Mouse (Mus musculus): ENCODE measurements around the gene Btn2a2.
A peak's percentile ranks its signal among the peaks of the same experiment; 100 is the strongest.

Btn2a2 gene

DNA sequence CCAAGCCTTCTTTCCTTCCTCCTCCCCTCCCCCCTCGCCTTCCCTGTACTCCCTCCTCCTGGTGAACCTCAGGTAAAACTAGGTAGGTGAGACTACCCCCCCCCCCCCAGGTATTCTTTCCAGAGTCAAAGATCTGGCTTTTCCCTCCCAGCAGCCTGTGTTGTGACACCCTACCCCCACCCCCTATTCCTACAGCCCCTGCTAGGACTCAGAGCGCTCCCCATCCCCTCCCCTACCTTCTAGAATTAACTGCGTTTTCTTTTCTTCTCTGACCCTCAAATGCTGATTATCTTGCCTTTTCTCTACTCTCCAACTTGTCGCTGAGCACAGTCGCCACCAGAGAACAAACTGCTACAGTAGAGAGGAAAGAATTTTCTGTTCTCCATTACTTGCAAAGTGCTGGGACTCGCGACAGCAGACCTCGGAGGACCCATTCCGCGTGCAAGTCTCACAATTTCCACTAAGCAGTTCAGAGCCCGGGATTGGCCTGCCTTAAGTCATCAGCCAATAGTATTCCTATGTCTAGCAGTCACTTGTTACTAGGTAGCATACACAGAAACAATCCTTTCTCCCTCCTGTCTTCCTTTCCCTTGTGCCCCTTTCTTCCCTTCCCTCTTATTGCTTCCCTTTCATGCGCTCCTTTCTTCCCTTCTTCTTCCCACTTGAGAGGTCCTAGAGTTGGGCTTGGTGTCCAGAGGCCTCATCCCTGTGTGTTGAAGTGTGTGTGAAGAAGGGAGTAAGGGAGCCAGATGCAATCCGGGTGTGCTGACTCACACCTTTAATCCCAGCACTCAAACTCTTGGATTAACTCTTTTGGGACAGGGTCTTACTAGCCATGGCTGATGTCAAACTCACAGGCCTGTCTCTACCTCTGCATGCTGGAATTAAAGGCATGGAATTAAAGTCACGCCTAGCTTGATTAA, at the start of gene Btn2a2:
TSS of gene Btn2a2 (minus strand) at position 458 of the 923 bp plus-strand sequence.
- peak; percentile 75 for DNase-seq (ENCODE audit: low read depth)

DNA sequence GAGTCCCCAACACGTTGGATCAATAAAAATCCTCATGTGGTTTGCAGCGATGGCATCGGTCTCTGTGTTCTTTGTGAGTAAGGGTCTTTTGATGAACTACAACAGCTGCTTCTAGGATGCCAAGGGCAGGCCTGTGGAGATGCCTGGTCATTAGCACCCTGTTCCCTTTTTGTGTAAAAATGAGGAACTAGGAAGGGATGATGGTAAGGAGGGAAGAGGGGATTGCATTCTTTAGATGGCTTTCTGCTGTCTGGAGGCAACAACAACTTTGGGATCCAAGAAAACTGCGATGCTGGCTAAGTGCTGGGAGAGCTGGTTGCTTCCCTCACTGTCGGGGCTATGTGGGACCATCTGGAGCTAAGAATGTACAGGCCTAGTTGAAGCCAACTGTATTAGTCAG, 49.6 kb upstream of the Btn2a2 start:
- no peak for DNase-seq (ENCODE audit: low read depth)

GRCm38 (mm10) chr13:23537006-23537710, 48.5 kb upstream of the Btn2a2 start:
- DNase-seq (ENCODE audit: low read depth): no peak

DNA sequence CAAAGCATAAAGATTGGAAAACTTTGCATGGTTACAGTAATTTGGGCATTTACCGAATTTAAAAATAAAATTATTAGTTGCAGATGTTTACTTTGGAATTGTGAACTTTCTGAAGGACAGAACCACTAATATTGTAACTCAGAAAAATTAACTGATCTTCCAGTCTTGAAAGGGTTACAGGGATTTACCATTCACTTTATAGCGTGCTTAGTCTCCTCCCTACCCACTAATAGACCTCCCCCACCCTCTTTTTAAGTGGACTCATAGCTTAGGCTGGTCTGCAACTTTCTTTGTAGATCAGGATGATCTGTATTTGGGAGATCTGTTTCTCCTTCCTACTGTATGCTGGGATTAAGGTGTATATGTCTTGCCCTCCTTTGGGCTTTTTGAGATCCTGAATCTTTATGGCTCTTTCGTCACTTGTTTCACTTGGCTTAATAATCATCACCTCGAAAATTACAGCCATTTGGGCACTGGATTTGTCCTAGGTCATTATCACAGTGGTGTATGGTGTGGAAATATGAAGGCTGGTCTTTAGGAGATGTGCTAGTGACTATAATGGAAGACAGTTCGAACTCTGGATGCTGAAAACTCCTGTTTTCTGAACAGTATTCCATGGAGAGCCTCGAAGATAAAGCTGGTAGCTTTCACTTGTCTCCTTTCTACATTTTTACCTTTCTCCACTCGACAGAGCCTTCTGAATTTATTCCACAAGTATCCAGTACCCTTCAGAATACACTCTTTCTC, 47.6 kb upstream of the Btn2a2 start:
- DNase-seq (ENCODE audit: low read depth): no peak

DNA sequence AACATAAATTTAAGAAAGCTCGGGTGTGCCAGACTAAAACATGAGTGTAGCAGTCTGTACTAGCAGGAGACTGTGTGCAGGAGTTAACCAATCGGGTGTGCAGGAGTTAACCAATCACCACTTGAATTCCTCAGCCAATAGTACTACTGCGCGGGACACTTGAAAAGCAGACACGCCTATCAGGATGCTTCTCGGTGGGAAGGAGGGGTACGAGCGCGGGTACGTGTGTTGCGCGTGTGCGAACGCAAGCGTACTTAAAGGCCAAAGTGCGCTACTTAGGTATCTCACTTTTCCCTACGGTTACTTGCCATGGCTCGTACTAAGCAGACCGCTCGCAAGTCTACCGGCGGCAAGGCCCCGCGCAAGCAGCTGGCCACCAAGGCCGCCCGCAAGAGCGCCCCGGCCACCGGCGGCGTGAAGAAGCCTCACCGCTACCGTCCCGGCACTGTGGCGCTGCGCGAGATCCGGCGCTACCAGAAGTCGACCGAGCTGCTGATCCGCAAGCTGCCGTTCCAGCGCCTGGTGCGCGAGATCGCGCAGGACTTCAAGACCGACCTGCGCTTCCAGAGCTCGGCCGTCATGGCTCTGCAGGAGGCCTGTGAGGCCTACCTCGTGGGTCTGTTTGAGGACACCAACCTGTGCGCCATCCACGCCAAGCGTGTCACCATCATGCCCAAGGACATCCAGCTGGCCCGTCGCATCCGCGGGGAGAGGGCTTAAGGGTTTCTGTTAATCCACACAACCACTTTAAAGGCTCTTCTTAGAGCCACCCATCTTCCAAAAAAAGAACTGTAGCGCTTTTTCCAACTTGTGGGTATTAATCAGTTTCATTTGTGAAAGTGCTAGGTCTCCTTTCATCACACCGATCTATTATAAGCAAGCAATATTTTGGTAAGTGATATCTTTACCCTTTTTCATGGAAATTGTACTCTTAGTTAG, 46.7 kb upstream of the Btn2a2 start, which contains the start of gene Hist1h3g:
TSS of gene Hist1h3g (plus strand) at position 286 of the 939 bp plus-strand sequence.
- peak; percentile 96 for DNase-seq (ENCODE audit: low read depth)

GRCm38 (mm10) chr13:23534368-23535131, 45.9 kb upstream of the Btn2a2 start:
- no peak for DNase-seq (ENCODE audit: low read depth)

DNA sequence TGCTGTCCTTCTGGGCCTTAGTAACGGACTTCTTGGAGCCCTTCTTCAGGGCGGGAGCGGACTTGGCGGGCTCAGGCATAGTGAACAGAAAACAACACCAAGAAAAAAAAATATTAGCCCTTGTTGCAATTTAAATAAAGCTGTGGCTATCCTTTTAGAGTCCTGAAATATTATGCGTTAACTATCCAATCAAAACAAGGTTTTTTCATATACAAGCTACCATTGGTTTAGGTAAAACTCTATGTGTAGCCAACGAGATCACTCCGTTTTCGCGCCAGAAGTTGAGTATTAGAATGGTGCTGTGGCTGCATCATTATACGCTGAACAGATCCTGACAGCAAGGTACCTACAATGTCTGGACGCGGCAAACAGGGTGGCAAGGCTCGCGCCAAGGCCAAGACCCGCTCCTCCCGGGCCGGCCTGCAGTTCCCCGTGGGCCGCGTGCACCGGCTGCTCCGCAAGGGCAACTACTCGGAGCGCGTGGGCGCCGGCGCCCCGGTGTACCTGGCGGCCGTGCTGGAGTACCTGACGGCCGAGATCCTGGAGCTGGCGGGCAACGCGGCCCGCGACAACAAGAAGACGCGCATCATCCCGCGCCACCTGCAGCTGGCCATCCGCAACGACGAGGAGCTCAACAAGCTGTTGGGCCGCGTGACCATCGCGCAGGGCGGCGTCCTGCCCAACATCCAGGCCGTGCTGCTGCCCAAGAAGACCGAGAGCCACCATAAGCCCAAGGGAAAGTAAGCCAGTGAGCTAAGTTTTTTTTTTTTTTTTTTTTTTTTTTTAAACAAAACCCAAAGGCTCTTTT, 45.1 kb upstream of the Btn2a2 start, which contains the start of gene Hist1h2af:
TSS of gene Hist1h2af (plus strand) at position 347 of the 808 bp plus-strand sequence.
- DNase-seq (ENCODE audit: low read depth): peak; percentile 88

GRCm38 (mm10) chr13:23532262-23533075, 43.8 kb upstream of the Btn2a2 start:
- peak; percentile 49 for DNase-seq (ENCODE audit: low read depth)

DNA sequence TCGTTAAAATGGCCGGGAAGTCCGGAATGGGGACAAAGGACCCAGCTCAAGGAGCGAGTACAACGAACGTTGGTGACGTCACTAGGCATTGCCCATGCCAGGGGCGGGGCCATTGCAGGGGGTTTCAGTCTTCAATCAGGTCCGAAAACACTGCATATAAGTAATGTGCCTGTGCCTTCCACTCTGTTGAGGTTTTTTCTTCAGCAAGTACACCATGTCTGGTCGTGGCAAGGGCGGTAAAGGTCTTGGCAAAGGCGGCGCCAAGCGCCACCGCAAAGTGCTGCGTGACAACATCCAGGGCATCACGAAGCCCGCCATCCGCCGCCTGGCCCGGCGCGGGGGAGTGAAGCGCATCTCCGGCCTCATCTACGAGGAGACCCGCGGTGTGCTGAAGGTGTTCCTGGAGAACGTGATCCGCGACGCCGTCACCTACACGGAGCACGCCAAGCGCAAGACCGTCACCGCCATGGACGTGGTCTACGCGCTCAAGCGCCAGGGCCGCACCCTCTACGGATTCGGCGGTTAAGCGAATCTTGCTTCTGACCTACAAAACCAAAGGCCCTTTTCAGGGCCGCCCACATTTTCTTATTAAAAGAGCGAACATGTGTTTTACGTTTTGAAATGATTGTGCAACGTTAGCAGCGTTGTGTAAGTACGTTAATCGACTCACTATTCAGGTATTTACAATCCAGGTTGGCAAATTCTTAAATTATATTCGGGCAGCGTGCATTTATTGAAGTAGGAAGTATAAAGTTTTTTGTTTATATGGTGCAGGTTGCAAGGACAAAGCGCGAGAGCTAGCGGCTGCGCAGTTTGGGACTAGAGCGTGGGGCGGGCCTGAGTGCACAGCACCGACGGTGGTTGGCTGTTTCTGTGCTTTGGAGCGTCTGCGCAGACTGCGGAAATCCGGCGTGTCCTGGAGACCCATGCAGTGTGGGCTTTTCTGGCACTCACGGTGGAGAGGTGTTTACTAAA, 42.5 kb upstream of the Btn2a2 start, which contains the start of gene Hist1h4h:
TSS of gene Hist1h4h (plus strand) at position 150 of the 975 bp plus-strand sequence.
- DNase-seq (ENCODE audit: low read depth): peak; percentile 98

GRCm38 (mm10) chr13:23530181-23530900, 41.7 kb upstream of the Btn2a2 start:
- peak; percentile 90 for DNase-seq (ENCODE audit: low read depth)

DNA sequence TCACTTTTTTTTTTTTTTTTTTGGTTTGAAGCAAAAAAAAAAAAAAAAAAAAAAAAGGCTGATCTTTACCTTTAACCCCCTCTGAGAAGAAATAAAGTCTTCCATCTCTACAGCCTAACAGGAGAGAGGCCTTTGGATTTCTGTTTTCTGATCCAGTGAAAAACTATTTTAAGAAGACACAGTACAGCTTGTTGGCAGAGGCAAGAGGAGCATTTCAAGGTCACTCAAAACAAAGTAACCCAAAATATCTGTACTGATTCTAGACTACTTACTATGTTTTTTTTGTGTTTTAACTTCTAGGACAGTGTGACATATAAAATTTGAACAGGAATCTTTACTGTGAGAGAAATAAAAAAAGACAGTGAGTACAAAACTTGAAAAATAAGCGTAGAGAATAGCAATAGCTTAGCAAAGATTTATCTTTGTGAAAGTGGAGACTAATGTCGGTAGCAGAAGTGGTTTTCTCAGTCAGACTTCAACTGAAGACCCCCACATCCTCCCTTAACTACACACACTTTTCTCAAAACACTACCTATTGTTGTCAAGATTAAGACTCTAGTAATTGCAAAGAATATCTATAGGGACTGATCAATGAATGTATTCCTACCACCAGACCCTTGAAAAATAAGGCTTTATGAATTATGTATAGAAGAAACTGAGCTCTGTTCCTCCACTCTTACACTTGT, 41.0 kb upstream of the Btn2a2 start:
- no peak for DNase-seq (ENCODE audit: low read depth)

DNA sequence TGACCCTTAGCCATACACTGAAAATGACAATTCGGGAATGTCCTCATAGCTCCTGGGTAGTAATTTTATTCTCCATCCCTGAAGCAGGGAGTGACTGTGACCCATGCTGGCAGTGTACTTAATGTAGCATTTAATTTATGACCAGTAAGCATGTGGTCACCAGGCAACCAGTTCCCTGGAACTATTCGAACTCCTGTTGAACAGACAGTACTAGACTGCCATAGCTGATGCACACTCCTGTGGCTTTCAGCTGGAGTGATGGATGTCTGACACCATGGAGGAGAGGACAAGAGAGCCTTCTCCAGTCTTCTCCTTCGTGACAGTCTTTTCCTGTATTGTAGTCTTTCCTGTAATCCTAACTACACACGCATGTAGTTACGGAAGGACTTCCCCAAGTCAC, 40.3 kb upstream of the Btn2a2 start:
- DNase-seq (ENCODE audit: low read depth): peak; percentile 10

DNA sequence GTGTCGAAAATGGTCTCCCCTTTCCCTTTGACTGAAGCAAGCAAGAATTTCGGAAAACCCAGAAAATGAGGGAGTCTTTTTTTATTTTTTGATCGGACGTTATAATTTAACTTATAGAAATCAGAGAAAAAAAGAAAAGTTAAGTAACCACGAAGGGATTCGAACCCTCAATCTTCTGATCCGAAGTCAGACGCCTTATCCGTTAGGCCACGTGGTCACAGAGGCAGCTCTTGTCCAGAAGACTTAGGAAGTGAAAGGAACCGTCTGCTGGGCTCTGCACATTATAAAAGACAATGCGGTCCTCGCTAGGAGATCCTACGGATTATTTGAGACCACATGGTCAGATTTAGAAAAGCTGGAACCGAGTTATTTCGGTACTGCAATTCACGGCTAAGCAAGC, 37.7 kb upstream of the Btn2a2 start:
- peak; percentile 96 for DNase-seq (ENCODE audit: low read depth)

DNA sequence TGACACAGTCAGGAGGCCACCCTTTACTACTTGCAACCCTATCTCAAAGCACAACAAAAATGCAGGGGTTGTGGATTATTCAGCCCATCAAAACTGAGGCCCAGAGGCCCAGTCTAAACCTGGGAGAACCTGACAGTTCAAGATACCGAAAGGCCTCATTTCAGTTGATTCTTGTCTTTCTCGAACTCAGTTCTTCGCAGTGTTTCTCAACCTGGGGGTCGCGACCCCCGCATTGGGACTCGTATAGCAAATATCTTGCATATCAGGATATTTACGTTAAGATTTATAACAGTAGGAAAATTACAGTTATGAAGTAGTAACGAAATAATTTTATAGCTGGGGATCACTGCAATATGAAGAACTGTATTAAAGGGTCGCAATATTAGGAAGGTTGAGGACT, 37.2 kb upstream of the Btn2a2 start:
- DNase-seq (ENCODE audit: low read depth): no peak

GRCm38 (mm10) chr13:23524654-23525053, 36.0 kb upstream of the Btn2a2 start:
- DNase-seq (ENCODE audit: low read depth): peak; percentile 90

- DNase-seq (ENCODE audit: low read depth): no peak
These were observed 35.3 kb upstream of the Btn2a2 start for GRCm38 (mm10) chr13:23523976-23524375.
